Mouse (Mus musculus): ENCODE measurements around the gene Nrtn. TPM values are rescaled to one million over a fixed set of nuclear protein-coding genes. Genes with fewer than 3 reads are reported as not detected.

Gene Nrtn
- total RNA-seq (2023) = not detected

GRCm38 (mm10) chr17:56757416-56758123 is at the start of gene Nrtn:
TSS of gene Nrtn (minus strand) at chr17:56757530.

DNA sequence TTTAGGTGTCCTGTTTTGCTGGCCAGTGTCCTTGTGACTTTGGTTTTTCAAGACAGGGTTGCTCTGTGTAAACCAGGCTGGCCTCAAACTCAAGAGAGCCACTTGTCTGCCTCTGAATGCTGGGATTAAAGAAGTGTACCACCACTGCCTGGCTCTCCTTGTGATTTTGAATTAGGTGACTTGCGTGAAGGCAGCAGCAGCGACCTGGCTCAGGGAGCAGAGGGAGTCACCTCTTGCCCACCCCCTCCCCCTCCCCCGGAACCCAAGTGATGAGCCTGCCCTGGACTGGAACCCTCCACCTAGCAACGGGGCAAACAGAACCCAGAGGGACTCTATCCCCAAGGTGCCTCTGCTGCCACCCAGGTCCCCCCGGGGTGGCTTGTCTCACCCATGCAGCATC is 12.6 kb upstream of the Nrtn start, which contains the start of gene Prr22:
Gene Prr22, plus strand, starts transcription at position 301 of the 400 bp plus-strand sequence.

DNA sequence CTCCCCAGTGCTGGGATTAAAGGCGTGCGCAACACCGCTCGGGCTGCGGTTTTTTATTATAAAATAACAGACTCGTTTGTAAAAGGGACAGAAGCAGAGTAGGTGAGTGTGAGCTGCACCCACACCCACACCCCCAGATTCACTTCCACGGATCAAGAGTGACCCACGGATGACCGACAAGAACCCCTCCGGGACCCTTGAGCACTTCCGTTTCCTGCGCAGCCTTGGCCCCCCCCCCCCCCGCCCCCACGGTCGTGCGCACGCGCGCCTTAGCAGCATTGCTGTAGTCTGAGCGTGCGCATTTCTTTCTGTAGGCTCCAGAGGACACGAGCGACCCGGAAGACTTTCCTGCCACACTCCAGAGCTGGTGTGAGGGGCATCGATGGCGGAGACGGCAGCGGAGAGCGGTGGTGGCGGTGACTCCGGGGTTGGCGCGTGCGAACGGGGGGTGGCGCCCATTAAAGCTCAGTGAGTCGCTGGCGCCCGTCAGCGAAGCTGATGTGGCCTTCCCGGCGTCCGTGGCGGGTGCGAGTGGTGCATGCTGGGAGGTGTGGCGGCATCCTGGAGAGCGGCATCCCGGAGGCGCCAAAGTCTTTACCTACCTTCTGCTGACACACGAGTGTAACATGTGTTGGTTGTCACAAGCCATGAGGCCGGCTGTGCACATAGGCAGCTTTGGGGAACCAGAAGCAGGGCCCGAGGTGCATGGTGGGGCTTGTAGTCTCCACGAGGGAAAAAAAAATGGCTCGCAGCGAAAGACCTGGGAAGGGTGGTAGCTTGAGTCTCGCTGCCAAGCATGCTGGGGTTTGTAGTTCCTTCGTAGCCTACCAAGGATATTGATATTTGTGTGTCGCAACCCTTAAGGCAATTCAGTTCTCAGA is 7.4 kb upstream of the Nrtn start, which contains the start of gene Dus3l:
Gene Dus3l, plus strand, starts transcription at position 284 of the 881 bp plus-strand sequence.

DNA sequence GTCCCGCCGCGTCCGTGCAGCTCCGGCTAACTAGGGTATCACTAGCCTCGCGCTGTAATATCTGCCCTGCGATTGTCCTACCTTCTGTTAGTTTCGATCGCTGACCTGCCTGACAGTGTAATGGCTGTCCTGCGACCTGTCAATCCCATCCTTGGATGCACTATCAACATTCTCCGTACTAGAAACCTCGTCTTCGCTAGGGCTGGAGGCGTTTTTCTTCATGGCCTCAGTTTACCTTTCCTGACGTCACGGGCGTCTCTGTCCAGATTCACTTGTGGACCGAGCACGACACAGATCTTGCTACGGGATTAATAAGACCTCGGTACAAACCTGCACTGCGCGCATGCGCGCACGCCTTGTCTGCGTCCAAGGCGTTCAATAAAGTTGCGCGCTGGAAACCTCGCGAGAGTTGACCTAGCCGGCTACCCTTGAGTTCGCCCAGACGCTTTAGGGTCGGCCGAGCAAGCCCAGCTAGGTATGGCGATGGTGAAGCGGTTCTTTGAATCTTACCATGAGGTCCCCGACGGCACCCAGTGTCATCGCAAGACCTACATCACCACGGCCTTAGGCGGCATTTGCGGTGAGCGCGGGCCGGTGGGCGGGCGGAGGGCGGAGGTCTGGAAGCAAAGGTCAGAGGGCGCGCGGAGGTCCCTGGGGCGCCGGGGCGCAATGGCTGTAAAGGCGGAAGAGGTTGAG is 39.8 kb downstream of the Nrtn start, which contains the start of the genes Ndufa11 and Vmac:
Gene Ndufa11, plus strand, starts transcription at position 405 of the 696 bp plus-strand sequence.
Gene Vmac, minus strand, starts transcription at position 660 of the 696 bp plus-strand sequence.

Other genes with a start within 250 kb of the Nrtn start
- gene Znrf4, start 245.1 kb downstream of the Nrtn start, total RNA-seq (2023) = not detected
- 10 to 100 TPM; 10.7 to 14.3 TPM for gene Gm20219, start 203.1 kb downstream of the Nrtn start, total RNA-seq (2023)
- 100 to 1,000 TPM; 385 to 449 TPM for gene Safb2, start 172.9 kb downstream of the Nrtn start, total RNA-seq (2023)
- gene Safb, start 172.7 kb downstream of the Nrtn start, total RNA-seq (2023) = 100 to 1,000 TPM; 262 to 272 TPM
- 100 to 1,000 TPM; 103 TPM for gene 2410015M20Rik, start 147.8 kb downstream of the Nrtn start, total RNA-seq (2023)
- 1,000 to 10,000 TPM; 1,772 to 1,818 TPM for gene Rpl36, start 144.1 kb downstream of the Nrtn start, total RNA-seq (2023)
- gene Lonp1, start 130.6 kb downstream of the Nrtn start, total RNA-seq (2023) = 10 to 100 TPM; 51.6 to 53.8 TPM
- 1 to 10 TPM; 1.0 to 1.1 TPM for gene Catsperd, start 129.4 kb downstream of the Nrtn start, total RNA-seq (2023)
- 100 to 1,000 TPM; 106 to 112 TPM for gene Ranbp3, start 84.2 kb downstream of the Nrtn start, total RNA-seq (2023)
- 10 to 100 TPM; 57.0 to 73.3 TPM for gene Ndufa11, start 39.8 kb downstream of the Nrtn start, total RNA-seq (2023)
- gene Vmac, start 39.5 kb downstream of the Nrtn start, total RNA-seq (2023) = 10 to 100 TPM; 10.9 to 15.9 TPM
- 10 to 100 TPM; 57.0 to 57.2 TPM for gene Dus3l, start 7.2 kb upstream of the Nrtn start, total RNA-seq (2023)
- gene Prr22, start 12.7 kb upstream of the Nrtn start, total RNA-seq (2023) = 1 to 10 TPM; 1.2 to 1.8 TPM
- 10 to 100 TPM; 18.2 to 18.7 TPM for gene Rfx2, start 73.5 kb upstream of the Nrtn start, total RNA-seq (2023)
- gene Acsbg2, start 116.9 kb upstream of the Nrtn start, total RNA-seq (2023) = not detected
- gene 1700061G19Rik, start 117.9 kb upstream of the Nrtn start, total RNA-seq (2023) = 1 to 10 TPM; 1.3 to 1.4 TPM
- 10 to 100 TPM; 38.4 to 44.5 TPM for gene Mllt1, start 177.9 kb upstream of the Nrtn start, total RNA-seq (2023)
- gene Acer1, start 224.6 kb upstream of the Nrtn start, total RNA-seq (2023) = not detected
- 10 to 100 TPM; 31.2 to 33.7 TPM for gene Clpp, start 232.8 kb upstream of the Nrtn start, total RNA-seq (2023)
- gene Alkbh7, start 239.8 kb upstream of the Nrtn start, total RNA-seq (2023) = 10 to 100 TPM; 12.5 to 13.6 TPM
- 1 to 10 TPM; 2.4 to 2.7 TPM for gene Pspn, start 242.5 kb upstream of the Nrtn start, total RNA-seq (2023)

Measured in T-cell, adult 66 days (primary cell).